Mouse (Mus musculus) hindbrain, postnatal 0 days (tissue): ENCODE measurements around the gene Phf23. TPM values are rescaled to one million over a fixed set of nuclear protein-coding genes. Genes with fewer than 3 reads are reported as not detected.

Experiments
- ATAC-seq: fragments of 200-750 bp; cut with Nextera tagmentation; 2 replicates; pipeline ENCODE4 v1.8.0; 2017; ENCODE audit warnings: mild to moderate bottlenecking, moderate TSS enrichment, moderate library complexity
- DNase-seq: peaks from one replicate; pipeline ENCODE4 v3.0.0-alpha.2; 2015; ENCODE audit warnings: low spot score
- H3K27ac ChIP-seq: fragments of 300-500 bp; sonication (generic); 2 replicates; pipeline ENCODE4 v1.5.1; 2014; ENCODE audit warnings: mild to moderate bottlenecking
- H3K27me3 ChIP-seq: fragments of 300-500 bp; sonication (generic); 2 replicates; pipeline ENCODE4 v1.6.1; 2014; ENCODE audit warnings: low read length, mixed read lengths; ENCODE audit not compliant: insufficient read depth
- H3K36me3 ChIP-seq: fragments of 300-500 bp; sonication (generic); 2 replicates; pipeline ENCODE4 v1.6.1; 2014; ENCODE audit warnings: low read length, mixed read lengths; ENCODE audit not compliant: insufficient read depth
- H3K4me1 ChIP-seq: fragments of 300-500 bp; sonication (generic); 2 replicates; pipeline ENCODE4 v1.6.1; 2014; ENCODE audit warnings: antibody characterized with exemption, low read length, mixed read lengths; ENCODE audit not compliant: insufficient read depth
- H3K4me2 ChIP-seq: fragments of 300-500 bp; sonication (generic); 2 replicates; pipeline ENCODE4 v1.6.1; 2014; ENCODE audit warnings: low read depth, mild to moderate bottlenecking, low read length, moderate library complexity, mixed read lengths
- H3K4me3 ChIP-seq: fragments of 300-500 bp; sonication (generic); 2 replicates; pipeline ENCODE4 v1.5.1; 2014; ENCODE audit warnings: low read length
- H3K9ac ChIP-seq: fragments of 300-500 bp; sonication (generic); replicated peaks from 2 replicates; pipeline ENCODE4 v1.6.1; 2014; ENCODE audit warnings: mild to moderate bottlenecking, low read length, moderate library complexity, mixed read lengths
- H3K9me3 ChIP-seq: fragments of 300-500 bp; sonication (generic); 2 replicates; pipeline ENCODE4 v1.6.1; 2016; ENCODE audit warnings: low read length, mixed read lengths
- CTCF ChIP-seq: IDR thresholded peaks from 2 replicates; pipeline ENCODE4 v1.5.1; 2016; ENCODE audit warnings: antibody characterized with exemption, control low read depth, low read depth
- WGBS: fragments of 180-500 bp; shearing (Covaris S2); extraction: QIAGEN DNeasy Blood & Tissue Kit; methylation state at CpG from one replicate; pipeline ENCODE4 v1.1.7; 2014; 5-methylcytosine and 5-hydroxymethylcytosine counted together
- polyA plus RNA-seq: library from polyadenylated mRNA; unstranded; fragments of >200 nt; fragmentation: Nextera tagmentation; extraction: Ambion mirVana; gene quantifications from 2 replicates; pipeline ENCODE4 v1.2.1, GENCODE M21; 2015
- total RNA-seq: library from RNA; depleted of rRNA; stranded (reverse); fragments of >200 nt; gene quantifications from 2 replicates; pipeline ENCODE4 v1.2.3, GENCODE M21; 2014

Phf23 gene
- total and polyA plus RNA-seq, 2 experiments from 2014 or later = 44.0 to 47.9 TPM

DNA sequence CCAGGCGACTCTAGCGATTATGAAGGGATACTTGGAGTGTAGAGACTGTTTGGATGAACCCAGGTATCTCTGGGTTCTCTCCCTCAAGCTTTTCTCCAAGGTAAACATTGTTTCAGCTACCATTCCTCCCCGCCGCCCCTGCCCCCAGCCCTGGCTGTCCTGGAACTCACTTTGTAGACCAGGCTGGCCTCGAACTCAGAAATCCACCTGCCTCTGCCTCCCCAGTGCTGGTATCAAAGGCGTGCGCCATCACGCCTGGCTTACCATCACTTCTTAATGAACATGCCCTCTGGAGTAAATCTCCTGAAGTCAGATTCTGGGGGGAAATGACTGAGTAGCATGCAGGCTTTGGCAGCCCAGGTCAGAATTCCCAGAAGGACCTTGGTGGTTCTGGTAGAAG, 13.4 kb upstream of the Phf23 start, which contains the start of gene Elp5:
Gene Elp5, minus strand, starts transcription at position 293 of the 400 bp plus-strand sequence.
- Histone ChIP-seq H3K9ac (peak within 1 kb of the TSS; percentile 92), H3K27me3 (no peaks in the 10 kb centered on the region), H3K4me3 (peak within 1 kb of the TSS; percentile 86), H3K9me3 (no peaks in the 10 kb centered on the region), H3K4me2 (peak within 1 kb of the TSS; percentile 91), H3K27ac (peak within 1 kb of the TSS; percentile 99), H3K4me1 (peaks cover 13% of the 10 kb centered on the region), H3K36me3 (peaks cover 17% of the 10 kb centered on the region)
- ATAC-seq (no peak), DNase-seq (no peak)
- TF ChIP-seq CTCF = no peak
- WGBS = 56% methylated on average over 8 of the region's 8 CpGs

- H3K9me3 ChIP-seq = no peaks in the 10 kb centered on the region
- 16% methylated on average over 5 of the region's 5 CpGs for WGBS
- H3K27me3 ChIP-seq = no peaks in the 10 kb centered on the region
- no peak overlapping the region for H3K27ac ChIP-seq
- H3K4me1 ChIP-seq = peaks cover 13% of the 10 kb centered on the region
- 0 out of 2 replicates have a peak overlapping the region, but pooled peaks have one; percentile 5 for H3K4me3 ChIP-seq
- TF ChIP-seq CTCF = no peak
- H3K4me2 ChIP-seq = peak overlapping the region; percentile 91
- ATAC-seq (no peak), DNase-seq (no peak)
- H3K9ac ChIP-seq = peak overlapping the region; percentile 92; the same call in 1 of the 2 replicates
- peaks cover 22% of the 10 kb centered on the region for H3K36me3 ChIP-seq
Observed at GRCm38 (mm10) chr11:69982877-69983276, 12.7 kb upstream of the Phf23 start.

DNA sequence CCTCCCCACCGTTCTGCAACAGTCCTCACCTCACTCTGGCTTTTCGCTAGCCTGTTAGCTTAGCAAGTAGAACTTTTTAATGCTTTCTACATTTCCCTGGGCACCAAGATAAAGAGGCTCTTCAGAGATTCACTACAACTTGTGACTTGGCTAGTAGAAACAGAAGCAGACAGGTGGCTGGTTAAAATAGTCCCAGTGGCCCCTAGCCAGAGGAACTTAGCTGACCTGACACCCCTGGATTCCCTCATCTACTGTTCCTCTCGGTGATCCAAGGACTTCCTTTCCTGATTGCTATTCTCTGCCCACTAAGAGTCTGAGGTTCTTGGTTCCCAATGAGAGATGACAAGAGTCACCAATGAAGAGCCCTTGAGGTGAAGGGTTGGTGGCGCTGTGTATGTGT, 12.2 kb upstream of the Phf23 start:
- no peaks in the 10 kb centered on the region for H3K9me3 ChIP-seq
- 87% methylated on average over 4 of the region's 4 CpGs for WGBS
- H3K27ac ChIP-seq = no peak overlapping the region
- peak overlapping the region; percentile 91 for H3K4me2 ChIP-seq
- 0 out of 2 replicates have a peak overlapping the region, but pooled peaks have one; percentile 92 for H3K9ac ChIP-seq
- no peaks in the 10 kb centered on the region for H3K27me3 ChIP-seq
- no peak overlapping the region for H3K4me3 ChIP-seq
- TF ChIP-seq CTCF = no peak
- no peak for DNase-seq
- H3K4me1 ChIP-seq = peaks cover 13% of the 10 kb centered on the region
- peaks cover 27% of the 10 kb centered on the region for H3K36me3 ChIP-seq
- ATAC-seq = no peak

- Histone ChIP-seq H3K4me3 (no peak overlapping the region), H3K36me3 (peaks cover 38% of the 10 kb centered on the region), H3K9me3 (no peaks in the 10 kb centered on the region), H3K27ac (no peak overlapping the region), H3K9ac (no peak overlapping the region), H3K27me3 (no peaks in the 10 kb centered on the region), H3K4me1 (peaks cover 13% of the 10 kb centered on the region), H3K4me2 (no peak overlapping the region)
- ATAC-seq (no peak), DNase-seq (no peak)
- TF ChIP-seq CTCF = no peak
- WGBS = 89% methylated on average over 8 of the region's 8 CpGs
Observed at GRCm38 (mm10) chr11:69984431-69984830, 11.1 kb upstream of the Phf23 start.

DNA sequence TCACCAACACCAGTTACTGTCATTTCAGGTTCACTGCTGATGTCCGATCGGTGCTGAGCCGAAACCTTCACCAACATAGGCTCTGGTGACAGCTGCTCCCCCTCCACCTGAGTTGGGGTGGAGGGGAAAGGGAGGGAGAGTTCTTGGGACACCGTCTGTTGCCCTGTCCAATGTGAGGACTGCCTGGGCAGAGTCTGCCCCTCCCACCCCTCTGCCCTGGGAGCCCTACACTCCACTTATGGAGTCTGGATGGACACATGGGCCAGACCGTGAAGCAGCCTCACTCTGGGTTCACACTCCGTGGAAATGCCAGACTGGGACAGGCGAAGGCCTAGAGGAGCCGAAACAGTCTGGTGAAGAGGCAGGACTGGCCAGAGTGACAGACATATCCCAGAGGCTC, 5.6 kb upstream of the Phf23 start:
- no peak overlapping the region for H3K4me2 ChIP-seq
- no peak for TF ChIP-seq CTCF
- H3K36me3 ChIP-seq = peaks cover 36% of the 10 kb centered on the region
- no peak overlapping the region for H3K4me3 ChIP-seq
- H3K27ac ChIP-seq = no peak overlapping the region
- peaks cover 8% of the 10 kb centered on the region; the same call in 1 of the 2 replicates for H3K4me1 ChIP-seq
- no peaks in the 10 kb centered on the region for H3K9me3 ChIP-seq
- no peak for ATAC-seq
- 84% methylated on average over 8 of the region's 8 CpGs for WGBS
- H3K9ac ChIP-seq = no peak overlapping the region
- no peaks in the 10 kb centered on the region for H3K27me3 ChIP-seq
- no peak for DNase-seq

- Histone ChIP-seq H3K4me1 (peaks cover 8% of the 10 kb centered on the region; the same call in 1 of the 2 replicates), H3K4me3 (peak within 1 kb of the TSS; percentile 80), H3K9me3 (no peaks in the 10 kb centered on the region), H3K27ac (peak within 1 kb of the TSS; percentile 92), H3K4me2 (peak within 1 kb of the TSS; percentile 76), H3K9ac (peak within 1 kb of the TSS; percentile 82), H3K27me3 (no peaks in the 10 kb centered on the region), H3K36me3 (peaks cover 28% of the 10 kb centered on the region; the same call in 1 of the 2 replicates)
- under 1% methylated on average over 40 of the region's 40 CpGs for WGBS
- peak; percentile 98 for DNase-seq
- ATAC-seq = peak; percentile 75
- TF ChIP-seq CTCF = 0 out of 2 replicates have a peak, but pooled peaks have one; percentile 3
Observed at GRCm38 (mm10) chr11:69990850-69991691, 4.5 kb upstream of the Phf23 start, which contains the start of gene Gabarap. Gabarap (plus strand) TSS chr11:69991143.

- peak overlapping the region; percentile 80 for H3K4me3 ChIP-seq
Observed at GRCm38 (mm10) chr11:69991711-69992110, 3.9 kb upstream of the Phf23 start.

More at GRCm38 (mm10) chr11:69991711-69992110, 3.9 kb upstream of the Phf23 start:
- Histone ChIP-seq H3K9ac (peak overlapping the region; percentile 82), H3K4me1 (peaks cover 8% of the 10 kb centered on the region; the same call in 1 of the 2 replicates), H3K27ac (peak overlapping the region; percentile 92), H3K27me3 (no peaks in the 10 kb centered on the region), H3K4me2 (peak overlapping the region; percentile 76), H3K36me3 (peaks cover 28% of the 10 kb centered on the region; the same call in 1 of the 2 replicates), H3K9me3 (no peaks in the 10 kb centered on the region)
- no peak for TF ChIP-seq CTCF
- WGBS = under 1% methylated on average over 15 of the region's 15 CpGs
- DNase-seq (no peak), ATAC-seq (no peak)
